Mouse (Mus musculus) lung, adult 18-20 months (tissue): ENCODE measurements at regions not wholly inside any gene's neighbourhood (a gene's known extent, or its start where the extent isn't known, plus 50 kb on each side); places are given as distances from the start of the nearest gene placed in this dataset.

Experiments used
- DNase-seq, 2 experiments: peaks; one replicate each; pipeline ENCODE4 v3.0.0; 2022; ENCODE audit warnings: mixed read lengths in 2 of 2

- no peak for DNase-seq
These were observed 260.0 kb downstream of the Nfkbiz start for GRCm38 (mm10) chr16:55578686-55579085.

GRCm38 (mm10) chr16:55575609-55576283 is 263.0 kb downstream of the Nfkbiz start:
- DNase-seq = peak in 1 of 2 experiments; percentile 39

GRCm38 (mm10) chr16:55571106-55571505 is 267.6 kb downstream of the Nfkbiz start:
- DNase-seq = peak; percentile 17 to 45

GRCm38 (mm10) chr16:55570097-55570496 is 268.6 kb downstream of the Nfkbiz start:
- no peak for DNase-seq

GRCm38 (mm10) chr16:55555821-55556535 is 258.2 kb upstream of the Zpld1 start:
- DNase-seq = no peak

GRCm38 (mm10) chr16:55555224-55555623 is 257.4 kb upstream of the Zpld1 start:
- DNase-seq = peak; percentile 24 to 30

GRCm38 (mm10) chr16:55553896-55554295 is 256.1 kb upstream of the Zpld1 start:
- DNase-seq = no peak

- no peak for DNase-seq
These were observed 253.6 kb upstream of the Zpld1 start for GRCm38 (mm10) chr16:55551348-55551747.

GRCm38 (mm10) chr16:55550649-55551312 is 253.0 kb upstream of the Zpld1 start:
- DNase-seq = peak; percentile 18 to 46

GRCm38 (mm10) chr16:55547095-55547494 is 249.3 kb upstream of the Zpld1 start:
- no peak for DNase-seq

GRCm38 (mm10) chr16:55540336-55541015 is 242.7 kb upstream of the Zpld1 start:
- DNase-seq = no peak

GRCm38 (mm10) chr16:55539179-55539578 is 241.4 kb upstream of the Zpld1 start:
- no peak for DNase-seq

- no peak for DNase-seq
These were observed 239.8 kb upstream of the Zpld1 start for GRCm38 (mm10) chr16:55537548-55537947.

- no peak for DNase-seq
These were observed 234.9 kb upstream of the Zpld1 start for GRCm38 (mm10) chr16:55532686-55533085.

- DNase-seq = no peak
These were observed 233.1 kb upstream of the Zpld1 start for GRCm38 (mm10) chr16:55530844-55531243.

- no peak for DNase-seq
These were observed 229.9 kb upstream of the Zpld1 start for GRCm38 (mm10) chr16:55527680-55528079.

GRCm38 (mm10) chr16:55526230-55526842 is 228.6 kb upstream of the Zpld1 start:
- DNase-seq = no peak

- DNase-seq = peak in 1 of 2 experiments; percentile 45
These were observed 225.5 kb upstream of the Zpld1 start for GRCm38 (mm10) chr16:55523264-55523663.

GRCm38 (mm10) chr16:55522283-55522682 is 224.5 kb upstream of the Zpld1 start:
- DNase-seq = no peak

GRCm38 (mm10) chr16:55521421-55521971 is 223.7 kb upstream of the Zpld1 start:
- no peak for DNase-seq

- no peak for DNase-seq
These were observed 222.3 kb upstream of the Zpld1 start for GRCm38 (mm10) chr16:55520077-55520476.

GRCm38 (mm10) chr16:55519646-55520045 is 221.9 kb upstream of the Zpld1 start:
- DNase-seq = peak in 1 of 2 experiments; percentile 19
